Mouse (Mus musculus): Measurements from ENCODE around the gene Cab39. TPM values are rescaled to one million over a fixed set of nuclear protein-coding genes. Genes with fewer than 3 reads are reported as not detected.

Cab39 gene
- polyA plus RNA-seq, 1 experiment from 2014 or later, result 41.4 TPM

- Histone ChIP-seq H3K27me3 (ENCODE audit: control insufficient read depth, insufficient read depth, low read length) (no peaks in the 10 kb centered on the region), H3K36me3 (ENCODE audit: control insufficient read depth, insufficient read depth, low read length) (no peaks in the 10 kb centered on the region), H3K4me2 (ENCODE audit: low read length) (no peak overlapping the region), H3K4me3 (ENCODE audit: control insufficient read depth in 1 of 2, insufficient read depth in 1 of 2, low read depth in 1 of 2, low read length in 2 of 2) (no peak overlapping the region), H3K9me3 (ENCODE audit: control insufficient read depth, low read length) (no peaks in the 10 kb centered on the region), H3K27ac (replicated peaks in 1 of 2; ENCODE audit: control insufficient read depth in 1 of 2, insufficient read depth in 1 of 2, low read depth in 2 of 2, low read length in 2 of 2) (no peak overlapping the region), H3K4me1 (ENCODE audit: control insufficient read depth in 2 of 2, insufficient read depth in 2 of 2, low read length in 2 of 2) (peaks cover 2 to 7% of the 10 kb centered on the region in 2 experiments; a peak in 3 of 4 replicates), H3K9ac (ENCODE audit: low read length) (no peak overlapping the region)
- WGBS, result 64% methylated on average over 3 of the region's 3 CpGs
- ATAC-seq (ENCODE audit: insufficient number of reproducible peaks, insufficient read depth, low FRiP score, low read depth), result no peak
Observed at GRCm38 (mm10) chr1:85790565-85790964, 2.7 kb upstream of the Cab39 start.

- Histone ChIP-seq H3K36me3 (ENCODE audit: control insufficient read depth, insufficient read depth, low read length) (peaks cover 5% of the 10 kb centered on the region; the same call in 1 of the 2 replicates), H3K27ac (replicated peaks in 1 of 2; ENCODE audit: control insufficient read depth in 1 of 2, insufficient read depth in 1 of 2, low read depth in 2 of 2, low read length in 2 of 2) (no peak overlapping the region), H3K4me2 (ENCODE audit: low read length) (no peak overlapping the region), H3K9ac (ENCODE audit: low read length) (no peak overlapping the region), H3K9me3 (ENCODE audit: control insufficient read depth, low read length) (no peaks in the 10 kb centered on the region), H3K4me3 (ENCODE audit: control insufficient read depth in 1 of 2, insufficient read depth in 1 of 2, low read depth in 1 of 2, low read length in 2 of 2) (no peak overlapping the region), H3K4me1 (ENCODE audit: control insufficient read depth in 2 of 2, insufficient read depth in 2 of 2, low read length in 2 of 2) (peaks cover 2 to 12% of the 10 kb centered on the region in 2 experiments; a peak in 3 of 4 replicates), H3K27me3 (ENCODE audit: control insufficient read depth, insufficient read depth, low read length) (no peaks in the 10 kb centered on the region)
- no peak for ATAC-seq (ENCODE audit: insufficient number of reproducible peaks, insufficient read depth, low FRiP score, low read depth)
- WGBS, result 79% methylated on average over 3 of the region's 3 CpGs
Observed at GRCm38 (mm10) chr1:85791476-85791875, 1.8 kb upstream of the Cab39 start.

GRCm38 (mm10) chr1:85794106-85794771, 998 bp downstream of the Cab39 start:
- Histone ChIP-seq H3K27me3 (ENCODE audit: control insufficient read depth, insufficient read depth, low read length) (no peaks in the 10 kb centered on the region), H3K36me3 (ENCODE audit: control insufficient read depth, insufficient read depth, low read length) (peaks cover 10% of the 10 kb centered on the region), H3K4me3 (ENCODE audit: control insufficient read depth in 1 of 2, insufficient read depth in 1 of 2, low read depth in 1 of 2, low read length in 2 of 2) (peak overlapping the region; percentile 74 to 99), H3K27ac (replicated peaks in 1 of 2; ENCODE audit: control insufficient read depth in 1 of 2, insufficient read depth in 1 of 2, low read depth in 2 of 2, low read length in 2 of 2) (peak overlapping the region; percentile 75 to 97), H3K9ac (ENCODE audit: low read length) (peak overlapping the region; percentile 98), H3K4me1 (ENCODE audit: control insufficient read depth in 2 of 2, insufficient read depth in 2 of 2, low read length in 2 of 2) (peaks cover 2 to 20% of the 10 kb centered on the region in 2 experiments; a peak in 3 of 4 replicates), H3K4me2 (ENCODE audit: low read length) (peak overlapping the region; percentile 81), H3K9me3 (ENCODE audit: control insufficient read depth, low read length) (no peaks in the 10 kb centered on the region)
- under 1% methylated on average over 38 of the region's 38 CpGs for WGBS
- no peak for ATAC-seq (ENCODE audit: insufficient number of reproducible peaks, insufficient read depth, low FRiP score, low read depth)

DNA sequence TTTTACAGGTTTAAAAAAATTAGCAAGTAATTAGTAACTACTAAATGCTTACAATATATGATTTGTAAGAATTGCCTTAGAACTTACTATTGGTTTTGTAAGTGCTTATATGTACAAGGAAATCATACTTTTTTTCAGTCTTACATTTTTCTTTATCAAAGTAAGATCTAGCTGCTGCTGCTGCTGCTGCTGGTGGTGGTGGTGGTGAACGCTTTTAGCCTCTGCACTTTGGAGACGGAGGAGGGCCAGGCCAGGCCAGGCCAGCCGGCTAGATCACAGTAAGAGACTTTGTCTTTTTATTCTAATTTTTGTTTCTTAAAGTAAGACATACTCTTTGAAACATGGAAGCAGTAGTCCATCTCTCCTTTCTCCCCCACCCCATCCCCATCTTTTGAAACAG, 2.0 kb downstream of the Cab39 start:
- Histone ChIP-seq H3K4me1 (ENCODE audit: control insufficient read depth in 2 of 2, insufficient read depth in 2 of 2, low read length in 2 of 2) (peaks cover 2 to 23% of the 10 kb centered on the region in 2 experiments; a peak in 3 of 4 replicates), H3K9ac (ENCODE audit: low read length) (no peak overlapping the region), H3K4me3 (ENCODE audit: control insufficient read depth in 1 of 2, insufficient read depth in 1 of 2, low read depth in 1 of 2, low read length in 2 of 2) (peak overlapping the region in 1 of 2 experiments; percentile 14; a peak in 1 of 4 replicates), H3K36me3 (ENCODE audit: control insufficient read depth, insufficient read depth, low read length) (peaks cover 10% of the 10 kb centered on the region), H3K9me3 (ENCODE audit: control insufficient read depth, low read length) (no peaks in the 10 kb centered on the region), H3K27ac (replicated peaks in 1 of 2; ENCODE audit: control insufficient read depth in 1 of 2, insufficient read depth in 1 of 2, low read depth in 2 of 2, low read length in 2 of 2) (no peak overlapping the region), H3K4me2 (ENCODE audit: low read length) (peak overlapping the region; percentile 81), H3K27me3 (ENCODE audit: control insufficient read depth, insufficient read depth, low read length) (no peaks in the 10 kb centered on the region)
- 37% methylated on average over 3 of the region's 3 CpGs for WGBS
- ATAC-seq (ENCODE audit: insufficient number of reproducible peaks, insufficient read depth, low FRiP score, low read depth), result no peak

DNA sequence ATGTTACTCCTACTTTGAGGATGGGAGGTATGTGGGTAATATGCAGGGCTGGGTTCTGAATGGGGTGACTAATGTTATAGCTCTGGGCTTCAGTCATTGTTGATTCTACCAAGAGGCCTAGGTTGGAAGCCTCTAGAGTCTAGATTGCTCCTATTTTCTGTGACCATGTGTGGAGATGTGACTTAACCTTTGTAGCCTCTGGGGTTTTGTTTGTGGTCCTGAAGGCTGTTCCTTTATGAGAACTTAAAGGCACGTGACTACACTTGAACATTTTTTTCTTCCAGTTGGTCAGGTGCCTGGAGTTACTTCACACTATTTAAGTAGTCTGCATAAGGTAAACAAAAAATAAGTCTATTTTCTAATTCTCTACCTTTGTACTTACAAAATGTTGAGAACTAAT, 6.5 kb downstream of the Cab39 start:
- 59% methylated on average over 1 of the region's 1 CpGs for WGBS
- H3K9ac ChIP-seq (ENCODE audit: low read length), result no peak overlapping the region
- no peak for ATAC-seq (ENCODE audit: insufficient number of reproducible peaks, insufficient read depth, low FRiP score, low read depth)
- no peaks in the 10 kb centered on the region for H3K27me3 ChIP-seq (ENCODE audit: control insufficient read depth, insufficient read depth, low read length)
- H3K4me1 ChIP-seq (ENCODE audit: control insufficient read depth in 2 of 2, insufficient read depth in 2 of 2, low read length in 2 of 2), result peaks cover 0 to 26% of the 10 kb centered on the region in 2 experiments; a peak in 2 of 4 replicates
- no peaks in the 10 kb centered on the region for H3K9me3 ChIP-seq (ENCODE audit: control insufficient read depth, low read length)
- no peak overlapping the region for H3K27ac ChIP-seq (replicated peaks in 1 of 2; ENCODE audit: control insufficient read depth in 1 of 2, insufficient read depth in 1 of 2, low read depth in 2 of 2, low read length in 2 of 2)
- H3K36me3 ChIP-seq (ENCODE audit: control insufficient read depth, insufficient read depth, low read length), result peaks cover 10% of the 10 kb centered on the region
- H3K4me3 ChIP-seq (ENCODE audit: control insufficient read depth in 1 of 2, insufficient read depth in 1 of 2, low read depth in 1 of 2, low read length in 2 of 2), result no peak overlapping the region
- no peak overlapping the region for H3K4me2 ChIP-seq (ENCODE audit: low read length)

DNA sequence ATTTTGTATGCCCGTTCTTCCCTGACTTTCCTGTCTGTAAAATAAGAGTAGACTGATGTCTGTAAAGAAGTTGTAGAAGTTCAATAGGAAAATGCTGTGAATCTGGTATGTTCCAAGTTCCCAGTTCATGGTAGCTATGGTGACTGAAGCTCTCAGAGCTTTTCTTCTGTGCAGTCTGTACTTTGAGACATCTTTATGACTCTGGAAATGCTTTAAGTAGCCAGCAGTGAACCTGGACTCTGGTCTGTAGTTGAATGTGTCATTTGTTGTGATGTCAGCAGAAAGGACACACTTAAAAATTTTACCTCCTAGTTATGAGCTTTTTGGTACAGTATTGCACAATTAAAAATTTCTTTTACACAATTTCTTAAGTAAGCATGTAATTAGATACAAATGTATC, 9.3 kb downstream of the Cab39 start:
- no peak for ATAC-seq (ENCODE audit: insufficient number of reproducible peaks, insufficient read depth, low FRiP score, low read depth)
- WGBS, result 89% methylated on average over 1 of the region's 1 CpGs
- H3K27me3 ChIP-seq (ENCODE audit: control insufficient read depth, insufficient read depth, low read length), result no peaks in the 10 kb centered on the region

DNA sequence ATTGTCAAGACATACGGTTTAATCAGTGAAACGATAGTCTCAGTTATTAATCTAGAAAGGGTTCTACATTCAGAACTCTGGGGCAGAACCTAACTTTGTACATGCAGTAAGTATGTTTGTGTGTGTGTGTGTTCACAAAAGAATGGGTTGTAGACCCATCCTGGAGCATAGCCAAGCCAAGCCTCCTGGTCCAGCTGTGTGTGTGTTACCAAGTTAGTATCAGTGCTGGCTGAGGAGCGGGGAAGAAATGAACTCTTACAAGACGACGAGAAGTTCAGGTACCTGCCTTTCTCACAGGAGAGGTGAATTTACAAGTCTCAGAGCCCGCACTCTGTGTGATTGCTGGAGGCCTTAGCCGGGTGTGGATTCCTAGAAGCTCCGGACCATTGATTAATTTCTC, 11.3 kb downstream of the Cab39 start:
- Histone ChIP-seq H3K27me3 (ENCODE audit: control insufficient read depth, insufficient read depth, low read length) (no peaks in the 10 kb centered on the region), H3K4me2 (ENCODE audit: low read length) (no peak overlapping the region), H3K4me1 (ENCODE audit: control insufficient read depth in 2 of 2, insufficient read depth in 2 of 2, low read length in 2 of 2) (peaks cover 0 to 24% of the 10 kb centered on the region in 2 experiments; a peak in 3 of 4 replicates), H3K4me3 (ENCODE audit: control insufficient read depth in 1 of 2, insufficient read depth in 1 of 2, low read depth in 1 of 2, low read length in 2 of 2) (no peak overlapping the region), H3K9me3 (ENCODE audit: control insufficient read depth, low read length) (no peaks in the 10 kb centered on the region), H3K27ac (replicated peaks in 1 of 2; ENCODE audit: control insufficient read depth in 1 of 2, insufficient read depth in 1 of 2, low read depth in 2 of 2, low read length in 2 of 2) (no peak overlapping the region), H3K36me3 (ENCODE audit: control insufficient read depth, insufficient read depth, low read length) (no peaks in the 10 kb centered on the region), H3K9ac (ENCODE audit: low read length) (no peak overlapping the region)
- ATAC-seq (ENCODE audit: insufficient number of reproducible peaks, insufficient read depth, low FRiP score, low read depth), result no peak
- 88% methylated on average over 8 of the region's 8 CpGs for WGBS

More for the DNA sequence above, 9.3 kb downstream of the Cab39 start:
- Histone ChIP-seq H3K36me3 (ENCODE audit: control insufficient read depth, insufficient read depth, low read length) (no peaks in the 10 kb centered on the region), H3K27ac (replicated peaks in 1 of 2; ENCODE audit: control insufficient read depth in 1 of 2, insufficient read depth in 1 of 2, low read depth in 2 of 2, low read length in 2 of 2) (no peak overlapping the region), H3K4me3 (ENCODE audit: control insufficient read depth in 1 of 2, insufficient read depth in 1 of 2, low read depth in 1 of 2, low read length in 2 of 2) (no peak overlapping the region), H3K9ac (ENCODE audit: low read length) (no peak overlapping the region), H3K4me1 (ENCODE audit: control insufficient read depth in 2 of 2, insufficient read depth in 2 of 2, low read length in 2 of 2) (peaks cover 0 to 20% of the 10 kb centered on the region in 2 experiments; a peak in 2 of 4 replicates), H3K4me2 (ENCODE audit: low read length) (no peak overlapping the region), H3K9me3 (ENCODE audit: control insufficient read depth, low read length) (no peaks in the 10 kb centered on the region)
